Mouse (Mus musculus) erythroid progenitor cell, adult 5-6 weeks (primary cell): Measurements from ENCODE around the gene Phkg2. TPM values are rescaled to one million over a fixed set of nuclear protein-coding genes. Genes with fewer than 3 reads are reported as not detected.

Experiments
- total RNA-seq, 2 experiments: library from RNA; stranded (forward) in 1 of 2; stranded (reverse) in 1 of 2; fragments of 150-400 nt in 1 of 2; fragments of 186-747, 209-891 nt in 1 of 2; gene quantifications; 2 replicates each; pipeline versions ENCODE4 v1.2.3 to v1.2.4; 2015 to 2017; ENCODE audit warnings: low replicate concordance in 2 of 2

Gene Phkg2
- total RNA-seq, 2 experiments from 2014 or later = 27.9 to 58.7 TPM

Other genes starting within 250 kb of the Phkg2 start
- gene Zfp768, start 227.8 kb upstream of the Phkg2 start, total RNA-seq (2015; ENCODE audit: low replicate concordance) = 0.72 TPM in 1 of 2 replicates, not detected in the other
- 0.39 and 1.3 TPM in 2 replicates for gene Zfp768, start 227.8 kb upstream of the Phkg2 start, total RNA-seq (2017; ENCODE audit: low replicate concordance)
- gene Zfp747, start 197.3 kb upstream of the Phkg2 start, total RNA-seq (2015; ENCODE audit: low replicate concordance) = 0.42 TPM in 1 of 2 replicates, not detected in the other
- gene Zfp747, start 197.3 kb upstream of the Phkg2 start, total RNA-seq (2017; ENCODE audit: low replicate concordance) = 2.4 TPM in 1 of 2 replicates, not detected in the other
- gene 9130019O22Rik, start 186.2 kb upstream of the Phkg2 start, total RNA-seq (2015; ENCODE audit: low replicate concordance) = 1.1 TPM in 1 of 2 replicates, not detected in the other
- gene 9130019O22Rik, start 186.2 kb upstream of the Phkg2 start, total RNA-seq (2017; ENCODE audit: low replicate concordance) = 0.26 TPM in 1 of 2 replicates, not detected in the other
- gene E430018J23Rik, start 179.7 kb upstream of the Phkg2 start, total RNA-seq (2015; ENCODE audit: low replicate concordance) = not detected in 2 replicates
- gene E430018J23Rik, start 179.7 kb upstream of the Phkg2 start, total RNA-seq (2017; ENCODE audit: low replicate concordance) = not detected in 2 replicates
- 1.4 TPM in 1 of 2 replicates, not detected in the other for gene Zfp764, start 166.5 kb upstream of the Phkg2 start, total RNA-seq (2015; ENCODE audit: low replicate concordance)
- gene Zfp764, start 166.5 kb upstream of the Phkg2 start, total RNA-seq (2017; ENCODE audit: low replicate concordance) = 1.4 TPM in 1 of 2 replicates, not detected in the other
- 5.0 and 20.9 TPM in 2 replicates for gene Zfp688, start 151.3 kb upstream of the Phkg2 start, total RNA-seq (2015; ENCODE audit: low replicate concordance)
- gene Zfp688, start 151.3 kb upstream of the Phkg2 start, total RNA-seq (2017; ENCODE audit: low replicate concordance) = 5.0 and 6.7 TPM in 2 replicates
- gene Zfp689, start 124.2 kb upstream of the Phkg2 start, total RNA-seq (2015; ENCODE audit: low replicate concordance) = 3.2 and 3.8 TPM in 2 replicates
- 3.1 and 6.1 TPM in 2 replicates for gene Zfp689, start 124.2 kb upstream of the Phkg2 start, total RNA-seq (2017; ENCODE audit: low replicate concordance)
- gene Prr14, start 113.7 kb upstream of the Phkg2 start, total RNA-seq (2015; ENCODE audit: low replicate concordance) = 147 and 172 TPM in 2 replicates
- gene Prr14, start 113.7 kb upstream of the Phkg2 start, total RNA-seq (2017; ENCODE audit: low replicate concordance) = 31.9 and 84.3 TPM in 2 replicates
- gene Fbrs, start 94.1 kb upstream of the Phkg2 start, total RNA-seq (2015; ENCODE audit: low replicate concordance) = 103 and 125 TPM in 2 replicates
- gene Fbrs, start 94.1 kb upstream of the Phkg2 start, total RNA-seq (2017; ENCODE audit: low replicate concordance) = 28.1 and 32.7 TPM in 2 replicates
- 80.4 and 99.3 TPM in 2 replicates for gene Srcap, start 61.4 kb upstream of the Phkg2 start, total RNA-seq (2015; ENCODE audit: low replicate concordance)
- 77.0 and 90.5 TPM in 2 replicates for gene Srcap, start 61.4 kb upstream of the Phkg2 start, total RNA-seq (2017; ENCODE audit: low replicate concordance)
- 58.7 and 63.1 TPM in 2 replicates for gene Gm42715, start 53.8 kb upstream of the Phkg2 start, total RNA-seq (2015; ENCODE audit: low replicate concordance)
- gene Gm42715, start 53.8 kb upstream of the Phkg2 start, total RNA-seq (2017; ENCODE audit: low replicate concordance) = 25.4 and 45.8 TPM in 2 replicates
- gene Tmem265, start 11.9 kb upstream of the Phkg2 start, total RNA-seq (2015; ENCODE audit: low replicate concordance) = 6.5 TPM in 1 of 2 replicates, not detected in the other
- gene Tmem265, start 11.9 kb upstream of the Phkg2 start, total RNA-seq (2017; ENCODE audit: low replicate concordance) = 1.3 TPM in 1 of 2 replicates, not detected in the other
- 21.8 and 32.1 TPM in 2 replicates for gene Ccdc189, start 15.3 kb downstream of the Phkg2 start, total RNA-seq (2015; ENCODE audit: low replicate concordance)
- 26.7 and 41.9 TPM in 2 replicates for gene Ccdc189, start 15.3 kb downstream of the Phkg2 start, total RNA-seq (2017; ENCODE audit: low replicate concordance)
- gene Rnf40, start 15.4 kb downstream of the Phkg2 start, total RNA-seq (2015; ENCODE audit: low replicate concordance) = 22.0 and 49.9 TPM in 2 replicates
- 60.3 and 108 TPM in 2 replicates for gene Rnf40, start 15.4 kb downstream of the Phkg2 start, total RNA-seq (2017; ENCODE audit: low replicate concordance)
- 2.2 and 5.4 TPM in 2 replicates for gene Zfp629, start 42.5 kb downstream of the Phkg2 start, total RNA-seq (2015; ENCODE audit: low replicate concordance)
- 0.38 and 1.3 TPM in 2 replicates for gene Zfp629, start 42.5 kb downstream of the Phkg2 start, total RNA-seq (2017; ENCODE audit: low replicate concordance)
- gene Bcl7c, start 135.6 kb downstream of the Phkg2 start, total RNA-seq (2015; ENCODE audit: low replicate concordance) = 4.0 and 9.6 TPM in 2 replicates
- gene Bcl7c, start 135.6 kb downstream of the Phkg2 start, total RNA-seq (2017; ENCODE audit: low replicate concordance) = 2.6 and 12.7 TPM in 2 replicates
- not detected in 2 replicates for gene Ctf1, start 139.4 kb downstream of the Phkg2 start, total RNA-seq (2015; ENCODE audit: low replicate concordance)
- gene Ctf1, start 139.4 kb downstream of the Phkg2 start, total RNA-seq (2017; ENCODE audit: low replicate concordance) = not detected in 2 replicates
- gene Ctf2, start 158.8 kb downstream of the Phkg2 start, total RNA-seq (2015; ENCODE audit: low replicate concordance) = not detected in 2 replicates
- not detected in 2 replicates for gene Ctf2, start 158.8 kb downstream of the Phkg2 start, total RNA-seq (2017; ENCODE audit: low replicate concordance)
- gene Fbxl19, start 171.2 kb downstream of the Phkg2 start, total RNA-seq (2015; ENCODE audit: low replicate concordance) = 1.7 and 1.8 TPM in 2 replicates
- gene Fbxl19, start 171.2 kb downstream of the Phkg2 start, total RNA-seq (2017; ENCODE audit: low replicate concordance) = 1.5 and 3.6 TPM in 2 replicates
- gene Orai3, start 196.5 kb downstream of the Phkg2 start, total RNA-seq (2015; ENCODE audit: low replicate concordance) = 2.5 and 5.4 TPM in 2 replicates
- 4.6 and 6.7 TPM in 2 replicates for gene Orai3, start 196.5 kb downstream of the Phkg2 start, total RNA-seq (2017; ENCODE audit: low replicate concordance)
- gene Setd1a, start 203.3 kb downstream of the Phkg2 start, total RNA-seq (2015; ENCODE audit: low replicate concordance) = 38.1 and 42.5 TPM in 2 replicates
- 14.8 and 21.3 TPM in 2 replicates for gene Setd1a, start 203.3 kb downstream of the Phkg2 start, total RNA-seq (2017; ENCODE audit: low replicate concordance)
- gene Gm49388, start 212.3 kb downstream of the Phkg2 start, total RNA-seq (2015; ENCODE audit: low replicate concordance) = 8.6 and 10.9 TPM in 2 replicates
- 4.5 and 10.7 TPM in 2 replicates for gene Gm49388, start 212.3 kb downstream of the Phkg2 start, total RNA-seq (2017; ENCODE audit: low replicate concordance)
- gene Hsd3b7, start 227.3 kb downstream of the Phkg2 start, total RNA-seq (2015; ENCODE audit: low replicate concordance) = 5.8 TPM in 1 of 2 replicates, not detected in the other
- gene Hsd3b7, start 227.3 kb downstream of the Phkg2 start, total RNA-seq (2017; ENCODE audit: low replicate concordance) = 2.6 and 3.5 TPM in 2 replicates